Mouse (Mus musculus) lung, postnatal 25 days (tissue): ENCODE measurements around the gene Zfand3.

Experiments
- DNase-seq: peaks from one replicate; pipeline ENCODE4 v3.0.0; 2022; ENCODE audit warnings: low spot score

Gene Zfand3

GRCm38 (mm10) chr17:29998566-29999295, 5.8 kb upstream of the Zfand3 start:
- DNase-seq, result no peak

DNA sequence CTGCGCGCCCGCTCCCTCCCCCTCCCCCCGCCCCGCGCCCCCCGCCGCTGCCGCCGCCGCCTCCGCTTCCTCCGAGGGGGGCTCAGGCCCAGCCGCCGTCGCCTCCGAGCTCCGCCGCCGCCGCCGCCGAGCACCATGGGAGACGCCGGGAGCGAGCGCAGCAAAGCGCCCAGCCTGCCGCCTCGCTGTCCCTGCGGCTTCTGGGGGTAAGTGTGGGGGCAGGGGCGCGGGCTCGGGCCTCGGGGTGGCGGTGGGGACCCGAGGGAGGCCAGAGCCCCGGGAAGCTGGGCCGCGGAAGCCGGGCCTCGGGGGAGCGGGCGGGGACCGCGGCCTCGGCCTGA, 540 bp downstream of the Zfand3 start:
- no peak for DNase-seq

DNA sequence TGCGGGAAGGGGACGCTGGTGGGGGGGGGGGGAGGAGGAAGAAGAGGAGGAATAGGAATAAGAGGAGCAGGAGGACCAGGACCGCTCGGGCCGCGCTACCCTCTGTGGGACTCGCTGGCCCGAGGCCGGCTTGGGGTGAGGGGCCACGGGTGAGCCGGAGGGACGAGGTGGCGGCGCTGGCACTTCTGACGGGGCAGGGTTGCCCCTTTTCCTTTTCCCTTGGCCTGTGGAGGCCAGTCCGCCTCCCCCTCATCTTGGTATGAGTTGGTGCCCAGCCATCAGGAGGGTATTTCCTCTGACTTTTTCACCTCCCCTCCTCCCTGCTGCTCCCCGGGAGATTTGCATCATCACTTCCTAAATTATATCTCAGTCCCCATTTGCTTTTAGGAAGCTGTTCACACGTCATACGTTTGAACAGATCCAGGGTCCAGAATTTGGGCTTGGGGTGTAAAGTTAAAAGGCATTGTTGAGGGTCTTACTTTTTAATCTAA, 963 bp downstream of the Zfand3 start:
- DNase-seq, result peak; percentile 48

- no peak for DNase-seq
Observed at GRCm38 (mm10) chr17:30006877-30007276, 2.3 kb downstream of the Zfand3 start.

- DNase-seq, result no peak
Observed at GRCm38 (mm10) chr17:30007883-30008282, 3.4 kb downstream of the Zfand3 start.

DNA sequence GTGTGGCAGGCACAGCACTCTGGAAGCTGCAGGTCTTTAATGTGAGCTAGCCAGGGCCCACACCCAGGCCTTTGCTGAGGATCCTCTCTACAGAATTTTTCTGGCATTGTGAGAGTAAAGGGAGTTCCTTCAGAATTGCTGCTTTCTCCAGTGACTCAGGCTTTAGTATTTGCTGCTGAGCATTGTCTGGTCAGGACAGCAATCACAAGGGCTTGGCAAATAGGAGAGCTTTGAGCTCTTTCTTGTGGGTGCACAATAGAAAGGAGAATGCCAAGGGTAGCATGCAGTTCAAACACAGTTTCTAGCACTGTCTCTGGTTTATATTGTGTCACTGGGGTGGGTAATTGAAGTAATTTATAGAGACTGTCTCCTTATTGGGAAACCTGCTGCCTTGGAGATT, 3.9 kb downstream of the Zfand3 start:
- no peak for DNase-seq

DNA sequence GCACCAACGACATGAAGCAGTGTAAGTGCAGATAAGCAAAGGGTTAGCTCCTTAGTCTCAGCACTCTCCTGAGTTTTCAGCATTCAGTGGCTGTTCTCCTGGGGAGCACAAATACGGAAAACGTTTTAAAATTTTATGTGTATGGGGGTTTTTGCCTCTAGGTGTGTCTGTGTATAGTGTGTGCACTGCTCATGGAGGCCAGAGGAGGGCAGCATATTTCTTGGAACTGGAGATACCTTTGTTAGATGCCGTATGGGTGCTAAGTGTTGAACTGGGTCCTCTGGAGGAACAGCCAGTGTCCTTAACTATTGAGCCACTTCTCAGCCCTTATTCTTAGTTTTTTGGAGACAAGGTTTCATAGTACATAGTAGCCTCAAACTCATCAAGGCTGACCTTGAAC, 10.1 kb downstream of the Zfand3 start:
- no peak for DNase-seq

DNA sequence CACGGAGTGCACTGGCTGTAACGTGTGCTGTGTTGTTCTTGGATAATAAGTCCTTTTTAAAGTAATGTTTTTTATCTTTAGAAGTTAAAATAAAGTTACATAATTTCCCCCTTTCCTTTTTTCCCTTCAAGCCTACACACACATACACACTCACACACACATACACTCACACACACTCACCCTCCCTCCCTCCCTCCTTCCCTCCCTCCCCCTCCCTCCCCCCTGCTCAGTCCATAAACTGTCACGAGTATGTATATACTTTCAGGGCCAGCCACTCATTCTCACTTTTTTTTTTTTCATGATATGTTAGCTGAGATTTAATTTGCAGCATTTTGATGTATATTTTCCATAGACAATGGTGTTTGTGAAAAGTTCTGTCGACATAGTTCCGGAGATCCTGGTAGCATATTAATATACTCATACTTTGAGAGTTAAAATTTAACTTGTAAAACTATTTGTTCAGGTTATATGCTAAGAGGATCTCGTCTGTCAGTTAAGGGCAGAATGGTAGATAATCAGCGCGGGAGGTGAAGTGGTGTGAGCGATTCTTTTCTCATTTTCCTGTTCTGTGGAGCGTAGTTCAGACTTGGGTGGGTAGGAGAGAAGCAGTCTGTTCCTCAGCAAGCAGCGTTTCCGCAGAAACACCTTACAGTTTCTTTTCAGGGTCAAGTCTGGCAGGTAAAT, 14.5 kb downstream of the Zfand3 start:
- no peak for DNase-seq

DNA sequence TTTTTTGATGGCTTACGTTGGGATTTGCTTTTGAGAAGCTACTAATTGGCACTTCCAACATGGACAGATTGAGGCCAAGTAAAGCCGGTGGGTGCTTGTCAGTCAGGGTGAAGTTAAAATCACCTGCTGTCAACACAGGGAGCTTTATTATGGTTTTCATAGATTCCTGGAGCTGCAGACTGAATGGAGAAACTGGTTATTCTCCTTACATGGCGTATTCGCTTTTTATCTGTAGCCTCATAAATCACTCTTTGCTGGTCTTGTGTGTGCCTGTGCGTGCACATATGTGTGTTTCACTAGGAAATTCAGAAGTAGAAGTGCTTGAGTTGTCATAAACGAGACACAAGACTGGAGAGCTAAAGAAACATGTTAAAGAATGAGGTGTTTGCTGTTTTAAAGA, 15.4 kb downstream of the Zfand3 start:
- DNase-seq, result no peak

- peak; percentile 77 for DNase-seq
Observed at GRCm38 (mm10) chr17:30024651-30025050, 20.1 kb downstream of the Zfand3 start.

GRCm38 (mm10) chr17:30026617-30027016, 22.1 kb downstream of the Zfand3 start:
- peak; percentile 51 for DNase-seq

- peak; percentile 64 for DNase-seq
Observed at GRCm38 (mm10) chr17:30027343-30028029, 23.0 kb downstream of the Zfand3 start.

DNA sequence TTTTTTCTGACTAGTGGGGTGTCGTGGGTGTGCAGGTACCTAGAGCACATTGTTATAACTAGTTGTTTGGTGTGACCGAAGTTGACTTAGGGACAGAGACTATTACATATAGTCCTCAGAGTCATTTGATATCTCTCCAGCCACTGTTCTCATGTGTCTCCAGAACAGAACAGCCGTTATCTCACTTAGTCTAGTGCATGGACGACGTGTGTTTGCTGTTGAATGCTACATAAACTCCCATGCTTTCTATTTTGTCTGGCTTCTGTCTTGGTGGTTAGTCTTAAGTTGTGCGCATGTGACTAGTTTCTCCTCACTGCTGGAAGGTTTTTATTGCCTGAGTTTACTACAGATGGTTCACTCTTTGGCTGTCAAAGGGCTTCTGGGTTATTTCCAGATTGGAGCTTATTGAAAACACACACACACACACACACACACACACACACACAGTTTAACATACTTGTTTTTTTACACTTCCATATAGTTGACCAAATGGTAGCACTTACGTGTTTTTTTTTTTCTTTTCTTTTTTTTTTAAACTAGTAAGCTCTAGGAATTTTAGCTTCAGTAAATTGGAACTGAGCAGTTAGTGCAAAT, 25.2 kb downstream of the Zfand3 start:
- no peak for DNase-seq

GRCm38 (mm10) chr17:30032796-30033195, 28.3 kb downstream of the Zfand3 start:
- no peak for DNase-seq

GRCm38 (mm10) chr17:30033991-30034390, 29.5 kb downstream of the Zfand3 start:
- no peak for DNase-seq

GRCm38 (mm10) chr17:30035216-30036005, 30.9 kb downstream of the Zfand3 start:
- no peak for DNase-seq

GRCm38 (mm10) chr17:30043163-30043822, 38.8 kb downstream of the Zfand3 start:
- DNase-seq, result no peak

- DNase-seq, result no peak
Observed at GRCm38 (mm10) chr17:30045181-30045580, 40.6 kb downstream of the Zfand3 start.

- DNase-seq, result no peak
Observed at GRCm38 (mm10) chr17:30046654-30047053, 42.1 kb downstream of the Zfand3 start.

DNA sequence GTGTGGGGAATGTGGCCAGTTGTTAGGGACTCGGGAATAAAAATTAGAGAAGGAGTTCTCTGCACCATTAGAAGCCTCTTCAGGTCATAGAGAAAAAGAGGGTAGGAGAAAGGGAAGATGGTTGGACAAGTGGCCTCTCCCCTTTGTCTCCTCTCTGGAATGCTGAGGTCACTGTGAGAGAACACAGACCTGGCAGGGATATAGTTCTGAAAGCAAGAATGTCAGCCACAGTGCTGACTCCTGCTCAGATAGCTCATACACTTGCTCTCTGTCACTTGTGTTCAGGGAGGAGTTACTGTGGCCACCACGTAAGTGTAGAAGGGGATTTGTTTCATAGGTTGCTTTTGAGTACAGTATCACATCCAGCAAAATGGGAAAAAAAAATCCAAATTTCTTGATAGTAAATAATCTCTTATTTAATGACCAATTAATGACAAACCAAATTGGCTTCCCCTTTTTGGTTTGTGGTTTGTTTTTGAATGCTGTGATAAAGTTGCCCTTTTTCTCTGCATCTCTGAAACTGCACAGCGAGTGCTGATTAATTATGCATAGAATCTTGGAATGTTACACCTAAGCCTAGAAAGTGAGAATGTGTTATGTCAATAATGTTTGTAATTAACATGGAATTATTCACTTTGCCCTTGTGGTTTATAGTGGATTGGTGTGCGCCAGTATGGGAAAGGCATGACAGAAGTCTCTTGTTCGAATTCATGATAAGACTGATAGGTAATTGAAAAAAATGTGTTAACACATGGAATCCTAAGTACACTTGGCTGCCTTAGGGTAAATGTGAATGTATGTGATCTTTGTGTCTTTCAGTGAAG, 47.2 kb downstream of the Zfand3 start:
- no peak for DNase-seq
